Mouse (Mus musculus): ENCODE results near the gene Sprr3. TPM values are rescaled to one million over a fixed set of nuclear protein-coding genes. Genes with fewer than 3 reads are reported as not detected.

The Sprr3 gene
- polyA plus RNA-seq, 1 experiment from 2014 or later: not detected

Other genes starting within 250 kb of the Sprr3 start
- gene Sprr2a1, start 242.9 kb downstream of the Sprr3 start, polyA plus RNA-seq (2015; fragmentation: Nextera tagmentation; extraction: Ambion mirVana): 0.22 and 0.62 TPM in 2 replicates
- 26.9 and 58.8 TPM in 2 replicates for gene Sprr2a2, start 242.8 kb downstream of the Sprr3 start, polyA plus RNA-seq (2015; fragmentation: Nextera tagmentation; extraction: Ambion mirVana)
- 1.9 and 3.6 TPM in 2 replicates for gene Sprr2a3, start 173.3 kb downstream of the Sprr3 start, polyA plus RNA-seq (2015; fragmentation: Nextera tagmentation; extraction: Ambion mirVana)
- 0.21 TPM in 1 of 2 replicates, not detected in the other for gene Sprr2b, start 142.1 kb downstream of the Sprr3 start, polyA plus RNA-seq (2015; fragmentation: Nextera tagmentation; extraction: Ambion mirVana)
- not detected in 2 replicates for gene Sprr2d, start 119.6 kb downstream of the Sprr3 start, polyA plus RNA-seq (2015; fragmentation: Nextera tagmentation; extraction: Ambion mirVana)
- not detected in 2 replicates for gene Sprr2e, start 106.6 kb downstream of the Sprr3 start, polyA plus RNA-seq (2015; fragmentation: Nextera tagmentation; extraction: Ambion mirVana)
- gene Sprr2f, start 93.5 kb downstream of the Sprr3 start, polyA plus RNA-seq (2015; fragmentation: Nextera tagmentation; extraction: Ambion mirVana): 0.35 TPM in 1 of 2 replicates, not detected in the other
- gene Sprr2h, start 73.0 kb downstream of the Sprr3 start, polyA plus RNA-seq (2015; fragmentation: Nextera tagmentation; extraction: Ambion mirVana): not detected in 2 replicates
- not detected in 2 replicates for gene Sprr2i, start 50.7 kb downstream of the Sprr3 start, polyA plus RNA-seq (2015; fragmentation: Nextera tagmentation; extraction: Ambion mirVana)
- not detected in 2 replicates for gene Sprr2j-ps, start 40.6 kb downstream of the Sprr3 start, polyA plus RNA-seq (2015; fragmentation: Nextera tagmentation; extraction: Ambion mirVana)
- gene Gm9774, start 29.3 kb downstream of the Sprr3 start, polyA plus RNA-seq (2015; fragmentation: Nextera tagmentation; extraction: Ambion mirVana): 3.8 and 18.9 TPM in 2 replicates
- not detected in 2 replicates for gene Sprr2k, start 26.1 kb downstream of the Sprr3 start, polyA plus RNA-seq (2015; fragmentation: Nextera tagmentation; extraction: Ambion mirVana)
- 0.19 TPM in 1 of 2 replicates, not detected in the other for gene Sprr1b, start 19.9 kb downstream of the Sprr3 start, polyA plus RNA-seq (2015; fragmentation: Nextera tagmentation; extraction: Ambion mirVana)
- 1.2 and 1.6 TPM in 2 replicates for gene Sprr1a, start 27.2 kb upstream of the Sprr3 start, polyA plus RNA-seq (2015; fragmentation: Nextera tagmentation; extraction: Ambion mirVana)
- gene Sprr4, start 41.8 kb upstream of the Sprr3 start, polyA plus RNA-seq (2015; fragmentation: Nextera tagmentation; extraction: Ambion mirVana): not detected in 2 replicates
- not detected in 2 replicates for gene 2310046K23Rik, start 75.8 kb upstream of the Sprr3 start, polyA plus RNA-seq (2015; fragmentation: Nextera tagmentation; extraction: Ambion mirVana)
- 0.14 TPM in 1 of 2 replicates, not detected in the other for gene Ivl, start 115.0 kb upstream of the Sprr3 start, polyA plus RNA-seq (2015; fragmentation: Nextera tagmentation; extraction: Ambion mirVana)
- not detected in 2 replicates for gene Smcp, start 130.3 kb upstream of the Sprr3 start, polyA plus RNA-seq (2015; fragmentation: Nextera tagmentation; extraction: Ambion mirVana)
- not detected in 2 replicates for gene 2210017I01Rik, start 148.8 kb upstream of the Sprr3 start, polyA plus RNA-seq (2015; fragmentation: Nextera tagmentation; extraction: Ambion mirVana)
- not detected in 2 replicates for gene Lce6a, start 162.9 kb upstream of the Sprr3 start, polyA plus RNA-seq (2015; fragmentation: Nextera tagmentation; extraction: Ambion mirVana)
- gene Lce1a1, start 189.6 kb upstream of the Sprr3 start, polyA plus RNA-seq (2015; fragmentation: Nextera tagmentation; extraction: Ambion mirVana): not detected in 2 replicates
- gene Lce1b, start 198.2 kb upstream of the Sprr3 start, polyA plus RNA-seq (2015; fragmentation: Nextera tagmentation; extraction: Ambion mirVana): not detected in 2 replicates
- not detected in 2 replicates for gene Lce1a2, start 211.6 kb upstream of the Sprr3 start, polyA plus RNA-seq (2015; fragmentation: Nextera tagmentation; extraction: Ambion mirVana)
- gene Lce1c, start 220.5 kb upstream of the Sprr3 start, polyA plus RNA-seq (2015; fragmentation: Nextera tagmentation; extraction: Ambion mirVana): not detected in 2 replicates
- gene Lce1d, start 228.5 kb upstream of the Sprr3 start, polyA plus RNA-seq (2015; fragmentation: Nextera tagmentation; extraction: Ambion mirVana): not detected in 2 replicates

Measured in heart, embryonic 16.5 days (tissue).